Mouse (Mus musculus) skeletal muscle tissue, postnatal 0 days (tissue): ENCODE results near the gene Inppl1. TPM values are rescaled to one million over a fixed set of nuclear protein-coding genes. Genes with fewer than 3 reads are reported as not detected.

Source experiments
- microRNA-seq, 2 experiments: library from miRNA; unstranded; fragments of <30 nt; microRNA quantifications; one replicate each; pipeline ENCODE4; 2016
- polyA plus RNA-seq: library from polyadenylated mRNA; unstranded; fragments of >200 nt; fragmentation: Nextera tagmentation; extraction: Ambion mirVana; gene quantifications from 2 replicates; pipeline ENCODE4 v1.2.1, GENCODE M21; 2015

The Inppl1 gene
- polyA plus RNA-seq = 45.7 TPM in 2 replicates

DNA sequence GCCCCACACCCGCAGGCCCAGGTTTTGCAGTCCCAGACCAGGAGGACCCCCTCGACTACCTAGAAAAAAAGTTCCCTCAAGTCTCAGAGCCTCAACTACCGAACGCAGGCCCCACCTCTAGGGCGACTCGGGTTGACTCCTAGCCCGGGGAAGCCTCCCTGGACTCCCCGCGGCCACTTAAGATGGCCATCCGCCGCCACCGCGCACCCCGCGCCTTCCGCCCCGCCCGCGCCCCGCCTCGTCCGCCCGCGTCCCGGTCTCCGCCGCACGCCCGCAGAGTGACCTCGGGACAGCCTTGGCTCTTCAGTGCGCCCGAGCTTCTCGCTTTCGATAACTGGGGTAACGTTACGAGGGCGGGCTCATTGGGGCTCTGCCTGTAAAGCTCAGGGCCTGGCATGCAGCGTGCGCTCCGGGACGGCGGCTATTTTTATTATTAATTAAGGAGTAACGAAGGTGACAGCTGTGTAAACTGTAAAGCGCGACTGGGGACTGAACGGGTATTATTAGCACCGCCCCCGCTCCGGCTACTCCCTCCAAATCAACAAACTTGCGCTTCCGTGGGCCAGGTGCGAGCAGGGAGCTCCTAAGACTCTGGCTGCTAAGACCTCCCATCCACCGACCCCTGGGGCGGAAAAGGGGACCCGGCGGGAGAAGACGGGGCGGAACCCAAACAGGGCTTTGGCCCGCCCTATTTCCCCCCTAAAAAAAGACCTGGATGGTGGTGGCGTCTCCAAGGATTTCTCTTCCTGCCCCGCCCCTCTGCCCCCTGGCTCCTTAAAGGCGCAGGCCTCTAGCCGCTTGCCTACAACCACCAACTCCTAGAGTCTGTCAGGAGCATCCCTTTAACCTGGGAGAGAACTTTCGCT lies at the start of gene Inppl1:
TSS of gene Inppl1 (minus strand) at position 624 of the 866 bp plus-strand sequence.

DNA sequence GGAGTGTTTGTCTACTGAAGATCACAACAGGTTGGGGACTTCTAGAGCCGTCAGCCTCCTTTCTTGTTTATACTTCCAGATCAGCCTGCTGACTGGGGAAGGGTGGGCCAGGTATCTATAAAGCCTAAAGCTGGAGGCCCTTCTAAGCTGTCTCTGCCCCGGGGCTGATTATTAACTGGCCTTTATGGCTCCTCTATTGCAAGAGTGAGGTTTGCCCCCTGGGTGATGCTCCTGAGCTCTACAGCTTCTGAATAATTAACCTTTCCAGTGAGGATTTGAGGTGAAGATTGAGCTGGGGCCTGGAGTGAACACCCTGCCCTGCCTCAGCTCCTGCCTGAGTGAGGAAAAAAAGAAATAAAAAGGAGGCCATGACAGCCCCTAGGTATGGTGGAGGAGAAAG lies 32.6 kb upstream of the Inppl1 start, which contains the start of gene Folr1:
TSS of gene Folr1 (minus strand) at position 160 of the 400 bp plus-strand sequence.

DNA sequence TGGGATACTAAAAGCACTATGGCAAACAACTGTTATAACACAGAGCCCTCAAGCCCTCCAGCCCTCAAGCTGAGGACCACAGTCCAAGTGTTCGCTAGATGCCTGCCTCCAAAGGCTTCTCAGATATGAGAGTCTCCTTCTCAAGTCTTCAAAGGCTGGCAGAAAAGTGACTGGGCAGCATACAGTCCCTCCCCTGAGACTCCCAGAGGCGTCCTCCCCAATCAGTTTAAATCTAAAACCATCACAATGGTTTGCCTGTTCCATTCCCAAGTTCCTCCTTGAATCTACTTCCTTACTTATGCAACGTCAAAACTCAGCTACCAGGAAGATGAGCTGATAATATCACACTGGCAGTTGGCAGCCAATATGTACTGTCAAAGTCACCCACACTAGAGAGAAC lies 25.4 kb upstream of the Inppl1 start, which contains the start of gene Anapc15:
TSS of gene Anapc15 (plus strand) at position 301 of the 400 bp plus-strand sequence.

DNA sequence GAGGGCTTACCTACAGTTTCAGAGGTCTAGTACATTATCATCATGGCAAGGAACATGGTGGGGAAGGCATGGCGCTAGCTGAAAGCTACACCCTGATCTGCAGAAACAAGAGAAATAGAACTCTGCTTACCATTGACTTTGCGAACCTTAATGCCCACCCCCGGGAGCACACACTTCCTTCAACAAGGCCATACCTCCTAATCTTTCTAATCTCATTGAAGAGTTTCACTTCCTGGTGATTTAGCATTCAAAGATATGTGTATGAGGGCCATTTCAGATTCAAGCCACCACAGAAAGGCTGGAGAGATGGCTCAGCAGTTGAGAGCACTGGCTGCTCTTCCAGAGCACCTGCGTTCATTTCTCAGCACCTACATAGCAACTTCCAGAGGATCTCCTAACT lies 19.1 kb upstream of the Inppl1 start, which contains the start of gene Folr2:
TSS of gene Folr2 (minus strand) at position 101 of the 400 bp plus-strand sequence.

DNA sequence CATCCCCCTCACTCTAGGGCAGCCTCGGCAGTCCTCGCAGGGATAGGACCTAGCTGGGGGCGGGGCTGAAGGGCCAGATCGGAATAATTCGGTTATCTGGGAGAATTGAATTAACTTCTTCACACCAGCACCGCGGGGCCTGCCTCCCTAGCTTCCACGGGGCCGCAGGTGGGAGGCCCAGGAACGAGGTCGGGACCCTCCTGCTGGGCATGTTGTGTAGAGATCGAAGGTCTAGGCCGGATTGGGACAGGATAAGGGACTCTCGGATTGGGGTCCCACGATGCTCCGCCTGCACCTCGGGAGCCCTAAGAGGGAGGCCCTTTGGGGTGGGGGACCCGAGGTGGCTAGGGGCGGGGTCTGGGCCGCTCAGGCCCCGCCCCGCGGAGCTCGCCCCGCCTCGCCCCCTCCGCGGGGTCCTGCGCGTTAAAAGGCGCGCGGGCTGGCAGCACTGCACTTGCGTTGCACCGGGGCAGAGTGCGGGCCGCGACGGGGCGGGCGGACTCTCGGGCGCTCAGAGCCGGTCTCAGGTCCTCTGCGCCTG lies 20.1 kb downstream of the Inppl1 start, which contains the start of gene Phox2a:
TSS of gene Phox2a (plus strand) at position 453 of the 541 bp plus-strand sequence.

Small RNA genes lying within 50 kb of the gene (microRNA-seq; reads per million reads assigned to microRNA genes)
- gene Gm22655 = 0 reads per million in 2 experiments

Other genes starting within 250 kb of the Inppl1 start
- 27.0 and 29.8 TPM in 2 replicates for gene Clpb, start 174.6 kb downstream of the Inppl1 start, polyA plus RNA-seq
- gene Phox2a, start 19.9 kb downstream of the Inppl1 start, polyA plus RNA-seq = 0.28 and 0.32 TPM in 2 replicates
- 9.6 and 15.0 TPM in 2 replicates for gene Folr2, start 19.0 kb upstream of the Inppl1 start, polyA plus RNA-seq
- 27.1 and 30.5 TPM in 2 replicates for gene Anapc15, start 25.5 kb upstream of the Inppl1 start, polyA plus RNA-seq
- 1.1 and 1.7 TPM in 2 replicates for gene Folr1, start 32.6 kb upstream of the Inppl1 start, polyA plus RNA-seq
- 111 and 138 TPM in 2 replicates for gene Lamtor1, start 67.7 kb upstream of the Inppl1 start, polyA plus RNA-seq
- gene Tomt, start 68.1 kb upstream of the Inppl1 start, polyA plus RNA-seq = not detected in 2 replicates
- gene Lrrc51, start 95.7 kb upstream of the Inppl1 start, polyA plus RNA-seq = 6.2 and 8.0 TPM in 2 replicates
- 22.6 and 29.4 TPM in 2 replicates for gene Numa1, start 95.9 kb upstream of the Inppl1 start, polyA plus RNA-seq
- 2.0 and 2.3 TPM in 2 replicates for gene Il18bp, start 180.5 kb upstream of the Inppl1 start, polyA plus RNA-seq
- gene Rnf121, start 227.2 kb upstream of the Inppl1 start, polyA plus RNA-seq = 15.8 and 16.1 TPM in 2 replicates
- gene Xndc1, start 227.3 kb upstream of the Inppl1 start, polyA plus RNA-seq = 8.2 and 9.5 TPM in 2 replicates
- gene Xntrpc, start 227.5 kb upstream of the Inppl1 start, polyA plus RNA-seq = 0.27 and 0.49 TPM in 2 replicates
- 0.05 TPM in 1 of 2 replicates, not detected in the other for gene Trpc2, start 244.9 kb upstream of the Inppl1 start, polyA plus RNA-seq